Mouse (Mus musculus): ENCODE data around the gene Zfp653.
"Not testable (repeated sequence)": the region's sequence is repeated elsewhere in the genome, so short reads cannot be mapped to it uniquely, and the experiment has no call there.

DNA sequence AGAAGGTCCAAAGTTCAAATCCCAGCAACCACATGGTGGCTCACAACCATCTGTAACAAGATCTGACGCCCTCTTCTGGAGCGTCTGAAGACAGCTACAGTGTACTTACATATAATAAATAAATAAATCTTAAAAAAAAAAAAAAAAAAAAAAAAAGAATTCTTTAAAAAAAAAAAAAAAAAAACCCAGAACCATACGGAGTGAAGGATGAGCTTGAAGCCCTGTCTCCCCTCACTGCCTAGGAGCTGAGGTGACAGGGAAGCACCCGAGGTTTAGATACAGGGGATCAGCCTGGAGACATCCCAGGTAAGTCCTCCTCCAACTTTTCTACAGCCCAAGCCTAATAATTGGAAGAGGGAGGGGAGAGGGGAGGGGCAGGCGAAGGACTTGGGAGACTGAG is 4.6 kb upstream of the Zfp653 start:
- not testable (repeated sequence) for TF ChIP-seq GATA1 (IDR thresholded peaks at IDR 0.05; ENCODE audit: borderline replicate concordance, low read length); FLI1 (IDR thresholded peaks at IDR 0.05; ENCODE audit: low read length)
